Comparison of ENCODE assay signal across 13 mouse cellular contexts in the genomic region with DNA sequence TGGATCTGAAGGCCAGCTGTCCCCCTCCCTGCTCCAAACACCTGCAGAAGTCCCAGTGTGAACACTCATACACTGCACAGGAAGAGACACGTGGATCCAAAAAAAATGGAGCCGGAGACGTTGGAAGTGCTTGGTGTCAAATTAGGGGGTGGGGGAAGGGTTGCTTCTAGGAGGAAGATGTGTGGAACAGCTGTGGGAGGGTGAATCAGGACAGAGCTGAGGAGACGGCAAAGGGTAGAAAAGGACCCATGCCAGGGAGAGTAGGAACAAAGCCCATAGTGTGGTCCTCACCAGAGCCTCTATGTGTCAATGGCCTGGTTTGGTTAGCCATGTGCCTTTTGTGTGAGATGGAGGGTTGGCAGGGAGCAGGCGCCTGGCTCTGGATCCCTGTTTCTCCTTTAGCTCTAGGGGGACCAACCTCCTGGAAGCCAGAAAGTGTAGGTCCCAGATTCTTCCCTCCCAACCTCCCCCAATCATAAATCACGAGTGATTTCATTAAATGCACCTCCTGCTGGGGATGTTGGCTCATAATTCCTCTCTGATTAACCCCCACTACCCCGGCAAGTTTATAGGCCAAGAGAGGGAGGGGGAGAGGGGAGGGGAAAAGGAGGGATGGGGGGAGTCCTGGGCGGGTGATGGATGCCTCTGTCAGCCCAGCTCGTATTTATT. TPM values are rescaled to one million over a fixed set of nuclear protein-coding genes. Genes with fewer than 3 reads are reported as not detected.
DNase-seq lines count a peak whose midpoint lies in the region; ATAC-seq lines count a peak whose summit lies in the region.
"Had no signal": no experiment of that assay in that cellular context is flagged by ENCODE, and none has a peak within 500 bp of the region (broad histone marks: within the 10 kb centered on the region; RNA-seq: fewer than 3 reads in every experiment).

No protein-coding gene starts in this region.

- no peak overlapping the region for H3K9ac ChIP-seq in forebrain, embryonic 12.5 days
- no peak overlapping the region for H3K9ac ChIP-seq in forebrain, embryonic 16.5 days (replicated peaks; ENCODE audit: low read depth, low read length)
- H3K9ac ChIP-seq in midbrain, embryonic 15.5 days: no peak overlapping the region
- H3K9ac ChIP-seq: liver, embryonic 14.5 days had no signal

- H3K4me3 ChIP-seq in forebrain, embryonic 12.5 days (replicated peaks): no peak overlapping the region
- H3K4me3 ChIP-seq in forebrain, embryonic 10.5 days: no peak overlapping the region
- no peak overlapping the region for H3K4me3 ChIP-seq in forebrain, embryonic 16.5 days (replicated peaks; ENCODE audit: low read length)
- no peak overlapping the region for H3K4me3 ChIP-seq in midbrain, embryonic 15.5 days
- H3K4me3 ChIP-seq: erythroblast, embryonic 14.5 days had no signal

- no peak for DNase-seq in forebrain, embryonic 10.5 days (ENCODE audit: extremely low spot score, low spot score)
- DNase-seq in layer of hippocampus, postnatal 10 days (ENCODE audit: low spot score in 2 of 2): peak; percentile 41 to 52
- no peak for DNase-seq in layer of hippocampus, adult 11-12 months (ENCODE audit: low spot score)
- no peak for DNase-seq in thymus, postnatal 10 days (ENCODE audit: low spot score in 2 of 2)
- DNase-seq in ovary, postnatal 14 days (ENCODE audit: low spot score): no peak
- DNase-seq: heart, postnatal 36 days had no signal

- no peaks in the 10 kb centered on the region for H3K9me3 ChIP-seq in forebrain, embryonic 12.5 days
- H3K9me3 ChIP-seq in forebrain, embryonic 10.5 days: no peaks in the 10 kb centered on the region
- no peaks in the 10 kb centered on the region for H3K9me3 ChIP-seq in forebrain, embryonic 16.5 days (ENCODE audit: control insufficient read depth, low read length)
- H3K9me3 ChIP-seq in midbrain, embryonic 15.5 days: no peaks in the 10 kb centered on the region
- H3K9me3 ChIP-seq: G1E had no signal

- peaks cover 36% of the 10 kb centered on the region for H3K36me3 ChIP-seq in forebrain, embryonic 12.5 days (replicated peaks)
- peaks cover 25% of the 10 kb centered on the region for H3K36me3 ChIP-seq in forebrain, embryonic 10.5 days (replicated peaks)
- H3K36me3 ChIP-seq in forebrain, embryonic 16.5 days (ENCODE audit: control insufficient read depth, insufficient read depth): peaks cover 18% of the 10 kb centered on the region
- peaks cover 28% of the 10 kb centered on the region for H3K36me3 ChIP-seq in midbrain, embryonic 15.5 days (replicated peaks)

- 50% methylated on average over 9 of the region's 9 CpGs for WGBS in forebrain, embryonic 12.5 days
- 66% methylated on average over 9 of the region's 9 CpGs for WGBS in forebrain, embryonic 10.5 days
- 28% methylated on average over 9 of the region's 9 CpGs for WGBS in forebrain, embryonic 16.5 days
- 45% methylated on average over 9 of the region's 9 CpGs for WGBS in midbrain, embryonic 15.5 days

- no peak overlapping the region for H3K4me2 ChIP-seq in forebrain, embryonic 12.5 days
- H3K4me2 ChIP-seq in forebrain, embryonic 16.5 days (ENCODE audit: low read length): no peak overlapping the region
- no peak overlapping the region for H3K4me2 ChIP-seq in midbrain, embryonic 15.5 days

- H3K27me3 ChIP-seq in forebrain, embryonic 12.5 days: peaks cover 32% of the 10 kb centered on the region
- H3K27me3 ChIP-seq in forebrain, embryonic 10.5 days (ENCODE audit: poor library complexity, severe bottlenecking): peaks cover 80% of the 10 kb centered on the region
- no peaks in the 10 kb centered on the region for H3K27me3 ChIP-seq in forebrain, embryonic 16.5 days (replicated peaks; ENCODE audit: control insufficient read depth, insufficient read depth, low read length)
- H3K27me3 ChIP-seq in midbrain, embryonic 15.5 days (replicated peaks): no peaks in the 10 kb centered on the region

- peak overlapping the region; percentile 42; the same call in 1 of the 2 replicates for H3K27ac ChIP-seq in forebrain, embryonic 12.5 days
- H3K27ac ChIP-seq in forebrain, embryonic 10.5 days: no peak overlapping the region
- peak overlapping the region; percentile 75 for H3K27ac ChIP-seq in forebrain, embryonic 16.5 days (ENCODE audit: low read length)
- peak overlapping the region; percentile 54 for H3K27ac ChIP-seq in midbrain, embryonic 15.5 days
- H3K27ac ChIP-seq: liver, embryonic 14.5 days; macrophage had no signal

- no peak for ATAC-seq in forebrain, embryonic 12.5 days (ENCODE audit: low FRiP score)
- ATAC-seq in forebrain, embryonic 16.5 days: peak; percentile 55
- peak; percentile 53 for ATAC-seq in midbrain, embryonic 15.5 days (replicated peaks)

- H3K4me1 ChIP-seq in forebrain, embryonic 12.5 days: peaks cover 17% of the 10 kb centered on the region
- H3K4me1 ChIP-seq in forebrain, embryonic 10.5 days: peaks cover 16% of the 10 kb centered on the region
- peaks cover 20% of the 10 kb centered on the region for H3K4me1 ChIP-seq in forebrain, embryonic 16.5 days (replicated peaks; ENCODE audit: control insufficient read depth, insufficient read depth, low read length)
- H3K4me1 ChIP-seq in midbrain, embryonic 15.5 days: peaks cover 16% of the 10 kb centered on the region

RNA-seq across cellular contexts. Expression of gene Calcoco1, which starts 16.6 kb away (rescaled TPM):
- 38.8 and 42.7 TPM in 2 replicates for polyA plus RNA-seq in forebrain, embryonic 12.5 days (2016; fragmentation: Nextera tagmentation; extraction: Ambion mirVana)
- polyA plus RNA-seq in forebrain, embryonic 10.5 days (2016; fragmentation: Nextera tagmentation; extraction: Ambion mirVana): 21.9 and 24.0 TPM in 2 replicates
- 10 to 100 TPM; 57.7 to 62.7 TPM for total RNA-seq in layer of hippocampus, postnatal 10 days (2021)
- polyA plus RNA-seq in forebrain, embryonic 16.5 days (2015; fragmentation: Nextera tagmentation; extraction: Ambion mirVana): 80.6 and 87.7 TPM in 2 replicates
- 41.9 and 43.0 TPM in 2 replicates for polyA plus RNA-seq in midbrain, embryonic 15.5 days (2015; fragmentation: Nextera tagmentation; extraction: Ambion mirVana)

RNA-seq across cellular contexts. Expression of gene Atp5g2, which starts 33.2 kb away (rescaled TPM):
- 67.4 and 67.5 TPM in 2 replicates for polyA plus RNA-seq in forebrain, embryonic 12.5 days (2016; fragmentation: Nextera tagmentation; extraction: Ambion mirVana)
- 65.1 and 69.2 TPM in 2 replicates for polyA plus RNA-seq in forebrain, embryonic 10.5 days (2016; fragmentation: Nextera tagmentation; extraction: Ambion mirVana)
- total RNA-seq in layer of hippocampus, postnatal 10 days (2021): 10 to 100 TPM in 1 of 2 experiments, 1 to 10 TPM in 1; 5.9 to 17.8 TPM
- 50.4 and 56.5 TPM in 2 replicates for polyA plus RNA-seq in forebrain, embryonic 16.5 days (2015; fragmentation: Nextera tagmentation; extraction: Ambion mirVana)
- 39.5 and 43.4 TPM in 2 replicates for polyA plus RNA-seq in midbrain, embryonic 15.5 days (2015; fragmentation: Nextera tagmentation; extraction: Ambion mirVana)

Comparison
In these comparisons a context has a peak if more than half of its experiments do, and no peak if none do; other contexts are left out.
1. DNase-seq: peak in layer of hippocampus, postnatal 10 days (2 of 2); none in forebrain, embryonic 10.5 days (single experiment), layer of hippocampus, adult 11-12 months (single experiment), thymus, postnatal 10 days (0 of 2) and ovary, postnatal 14 days (single experiment).